Mouse (Mus musculus) heart, embryonic 13.5 days (tissue): ENCODE results near the gene Mpdu1. TPM values are rescaled to one million over a fixed set of nuclear protein-coding genes. Genes with fewer than 3 reads are reported as not detected.

Source experiments
- ATAC-seq: fragments of 200-750 bp; cut with Nextera tagmentation; 2 replicates; pipeline ENCODE4 v1.8.0; 2017; ENCODE audit warnings: moderate TSS enrichment; ENCODE audit not compliant: insufficient number of reproducible peaks, low FRiP score, low TSS enrichment; ENCODE audit errors: extremely low read depth
- H3K27ac ChIP-seq: fragments of 300-500 bp; sonication (generic); replicated peaks from 2 replicates; pipeline ENCODE4 v1.5.1; 2015; ENCODE audit warnings: moderate library complexity, mild to moderate bottlenecking, inconsistent platforms
- H3K27me3 ChIP-seq: fragments of 300-500 bp; sonication (generic); replicated peaks from 2 replicates; pipeline ENCODE4 v1.6.1; 2015; ENCODE audit warnings: mild to moderate bottlenecking, inconsistent platforms
- H3K36me3 ChIP-seq: fragments of 300-500 bp; sonication (generic); 2 replicates; pipeline ENCODE4 v1.6.1; 2015; ENCODE audit warnings: mild to moderate bottlenecking, inconsistent platforms
- H3K4me1 ChIP-seq: fragments of 300-500 bp; sonication (generic); 2 replicates; pipeline ENCODE4 v1.6.1; 2015; ENCODE audit warnings: inconsistent platforms
- H3K4me2 ChIP-seq: fragments of 300-500 bp; sonication (generic); 2 replicates; pipeline ENCODE4 v1.6.1; 2015; ENCODE audit warnings: inconsistent platforms, mild to moderate bottlenecking, moderate library complexity
- H3K4me3 ChIP-seq: fragments of 300-500 bp; sonication (generic); 2 replicates; pipeline ENCODE4 v1.5.1; 2015; ENCODE audit warnings: moderate library complexity, mild to moderate bottlenecking, inconsistent platforms
- H3K9ac ChIP-seq: fragments of 300-500 bp; sonication (generic); 2 replicates; pipeline ENCODE4 v1.6.1; 2015; ENCODE audit warnings: inconsistent platforms, mild to moderate bottlenecking, moderate library complexity
- H3K9me3 ChIP-seq: fragments of 300-500 bp; sonication (generic); 2 replicates; pipeline ENCODE4 v1.6.1; 2016; ENCODE audit warnings: inconsistent platforms
- WGBS: fragments of 180-500 bp; shearing (Covaris S2); methylation state at CpG from one replicate; pipeline ENCODE4 v1.1.7; 2015; ENCODE audit warnings: mixed read lengths; 5-methylcytosine and 5-hydroxymethylcytosine counted together
- polyA plus RNA-seq: library from polyadenylated mRNA; unstranded; fragments of >200 nt; fragmentation: Nextera tagmentation; extraction: Ambion mirVana; gene quantifications from 2 replicates; pipeline ENCODE4 v1.2.1, GENCODE M21; 2015

Gene Mpdu1
- polyA plus RNA-seq, 1 experiment from 2014 or later: 52.0 TPM

GRCm38 (mm10) chr11:69679144-69679543, 16.7 kb upstream of the Mpdu1 start:
- no peak for ATAC-seq
- peaks cover 64% of the 10 kb centered on the region for H3K36me3 ChIP-seq
- H3K4me3 ChIP-seq: no peak overlapping the region
- WGBS: 100% methylated on average over 2 of the region's 2 CpGs
- no peak overlapping the region for H3K9ac ChIP-seq
- H3K4me2 ChIP-seq: peak overlapping the region; percentile 17; the same call in 1 of the 2 replicates
- H3K27ac ChIP-seq: no peak overlapping the region
- no peaks in the 10 kb centered on the region for H3K27me3 ChIP-seq
- H3K9me3 ChIP-seq: no peaks in the 10 kb centered on the region
- H3K4me1 ChIP-seq: peaks cover 34% of the 10 kb centered on the region

- Histone ChIP-seq H3K4me1 (peaks cover 28% of the 10 kb centered on the region), H3K4me3 (peak within 1 kb of the TSS; percentile 100), H3K9ac (peak within 1 kb of the TSS; percentile 100), H3K36me3 (peaks cover 82% of the 10 kb centered on the region), H3K27me3 (no peaks in the 10 kb centered on the region), H3K4me2 (peak within 1 kb of the TSS; percentile 95), H3K27ac (peak within 1 kb of the TSS; percentile 99), H3K9me3 (no peaks in the 10 kb centered on the region)
- peak; percentile 94 for ATAC-seq
- WGBS: 0% methylated on average over 36 of the region's 36 CpGs
Observed at GRCm38 (mm10) chr11:69672211-69672706, 9.8 kb upstream of the Mpdu1 start, which contains the start of gene Eif4a1. TSS of gene Eif4a1 (minus strand) at chr11:69672423.

GRCm38 (mm10) chr11:69671726-69672124, 9.3 kb upstream of the Mpdu1 start:
- ATAC-seq: no peak
- Histone ChIP-seq H3K36me3 (peaks cover 81% of the 10 kb centered on the region), H3K27me3 (no peaks in the 10 kb centered on the region), H3K9ac (peak overlapping the region; percentile 100), H3K9me3 (no peaks in the 10 kb centered on the region), H3K4me2 (peak overlapping the region; percentile 95), H3K4me3 (peak overlapping the region; percentile 100), H3K27ac (peak overlapping the region; percentile 99), H3K4me1 (peaks cover 28% of the 10 kb centered on the region)
- WGBS: under 1% methylated on average over 43 of the region's 43 CpGs

- Histone ChIP-seq H3K9me3 (no peaks in the 10 kb centered on the region), H3K36me3 (peaks cover 81% of the 10 kb centered on the region), H3K9ac (peak overlapping the region; percentile 100), H3K4me3 (peak overlapping the region; percentile 100), H3K4me1 (peaks cover 28% of the 10 kb centered on the region), H3K4me2 (peak overlapping the region; percentile 95), H3K27me3 (no peaks in the 10 kb centered on the region), H3K27ac (peak overlapping the region; percentile 99)
- ATAC-seq: peak; percentile 56
- WGBS: under 1% methylated on average over 61 of the region's 61 CpGs
Observed at GRCm38 (mm10) chr11:69670786-69671725, 8.6 kb upstream of the Mpdu1 start.

- Histone ChIP-seq H3K4me1 (peaks cover 36% of the 10 kb centered on the region), H3K27ac (0 out of 2 replicates have a peak overlapping the region, but pooled peaks have one; percentile 6), H3K4me2 (no peak overlapping the region), H3K9me3 (no peaks in the 10 kb centered on the region), H3K9ac (no peak overlapping the region), H3K27me3 (no peaks in the 10 kb centered on the region), H3K36me3 (peaks cover 75% of the 10 kb centered on the region), H3K4me3 (no peak overlapping the region)
- 77% methylated on average over 3 of the region's 3 CpGs for WGBS
- ATAC-seq: no peak
Observed at GRCm38 (mm10) chr11:69666665-69667005, 4.2 kb upstream of the Mpdu1 start.

GRCm38 (mm10) chr11:69665961-69666664, 3.7 kb upstream of the Mpdu1 start, which contains the start of gene Cd68:
TSS of gene Cd68 (minus strand) at chr11:69666153.
- Histone ChIP-seq H3K27me3 (no peaks in the 10 kb centered on the region), H3K4me3 (no peak within 1 kb of the TSS), H3K9ac (no peak within 1 kb of the TSS), H3K27ac (0 out of 2 replicates have a peak within 1 kb of the TSS, but pooled peaks have one; percentile 6), H3K4me2 (no peak within 1 kb of the TSS), H3K9me3 (no peaks in the 10 kb centered on the region), H3K4me1 (peaks cover 42% of the 10 kb centered on the region), H3K36me3 (peaks cover 75% of the 10 kb centered on the region)
- 32% methylated on average over 7 of the region's 7 CpGs for whole genome bisulfite sequencing
- ATAC-seq: no peak

GRCm38 (mm10) chr11:69665457-69665960, 3.1 kb upstream of the Mpdu1 start:
- peaks cover 70% of the 10 kb centered on the region for H3K36me3 ChIP-seq
- H3K27me3 ChIP-seq: no peaks in the 10 kb centered on the region
- no peaks in the 10 kb centered on the region for H3K9me3 ChIP-seq
- H3K4me2 ChIP-seq: no peak overlapping the region
- H3K27ac ChIP-seq: 0 out of 2 replicates have a peak overlapping the region, but pooled peaks have one; percentile 6
- no peak overlapping the region for H3K4me3 ChIP-seq
- peaks cover 42% of the 10 kb centered on the region for H3K4me1 ChIP-seq
- WGBS: 73% methylated on average over 9 of the region's 9 CpGs
- no peak overlapping the region for H3K9ac ChIP-seq
- no peak for ATAC-seq

- 93% methylated on average over 7 of the region's 7 CpGs for WGBS
- no peak for ATAC-seq
- H3K9ac ChIP-seq: no peak overlapping the region
- H3K27ac ChIP-seq: no peak overlapping the region
- peaks cover 35% of the 10 kb centered on the region for H3K4me1 ChIP-seq
- H3K4me2 ChIP-seq: no peak overlapping the region
- no peaks in the 10 kb centered on the region for H3K27me3 ChIP-seq
- no peaks in the 10 kb centered on the region for H3K9me3 ChIP-seq
- peaks cover 65% of the 10 kb centered on the region for H3K36me3 ChIP-seq
- no peak overlapping the region for H3K4me3 ChIP-seq
Observed at GRCm38 (mm10) chr11:69664841-69665240, 2.4 kb upstream of the Mpdu1 start.

GRCm38 (mm10) chr11:69663795-69664194, 1.4 kb upstream of the Mpdu1 start:
- no peaks in the 10 kb centered on the region for H3K27me3 ChIP-seq
- 84% methylated on average over 6 of the region's 6 CpGs for WGBS
- no peak overlapping the region for H3K9ac ChIP-seq
- peaks cover 65% of the 10 kb centered on the region for H3K36me3 ChIP-seq
- peak overlapping the region; percentile 99 for H3K27ac ChIP-seq
- H3K4me2 ChIP-seq: peak overlapping the region; percentile 74; the same call in 1 of the 2 replicates
- peaks cover 25% of the 10 kb centered on the region for H3K4me1 ChIP-seq
- H3K9me3 ChIP-seq: no peaks in the 10 kb centered on the region
- ATAC-seq: no peak
- no peak overlapping the region for H3K4me3 ChIP-seq

GRCm38 (mm10) chr11:69662967-69663671, 677 bp upstream of the Mpdu1 start:
- ATAC-seq: no peak
- Histone ChIP-seq H3K27ac (peak overlapping the region; percentile 99), H3K27me3 (no peaks in the 10 kb centered on the region), H3K9ac (peak overlapping the region; percentile 88), H3K36me3 (peaks cover 65% of the 10 kb centered on the region), H3K4me3 (peak overlapping the region; percentile 63), H3K9me3 (no peaks in the 10 kb centered on the region), H3K4me1 (peaks cover 23% of the 10 kb centered on the region), H3K4me2 (peak overlapping the region; percentile 74)
- 62% methylated on average over 13 of the region's 13 CpGs for WGBS
